In the genomic region with DNA sequence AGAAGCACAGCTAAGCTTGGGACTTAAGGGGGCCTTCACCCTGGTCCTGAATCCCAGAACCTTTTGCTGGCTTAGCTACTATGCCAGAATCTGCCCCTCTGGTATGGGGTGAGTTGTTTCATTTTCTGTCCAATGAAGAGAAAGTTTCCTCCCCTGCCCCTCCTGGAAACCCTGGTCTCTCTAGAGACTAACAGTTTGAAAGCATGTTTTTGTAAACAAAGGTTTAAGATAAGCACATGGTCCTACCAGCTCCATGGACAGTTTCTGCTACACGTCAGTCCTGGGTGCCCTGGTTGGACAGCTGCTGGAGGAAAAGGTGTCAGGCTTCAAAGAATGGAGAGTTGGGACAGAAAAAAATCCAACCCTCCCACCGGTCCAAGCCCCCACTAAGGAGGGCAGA, we compare ENCODE assay signal across 8 mouse cellular contexts. TPM values are rescaled to one million over a fixed set of nuclear protein-coding genes. Genes with fewer than 3 reads are reported as not detected.
DNase-seq lines count a peak whose midpoint lies in the region; ATAC-seq and TF ChIP-seq lines count a peak whose summit lies in the region.

No protein-coding gene starts in this region.

- H3K27me3 ChIP-seq in embryonic facial prominence, embryonic 15.5 days: no peaks in the 10 kb centered on the region
- no peaks in the 10 kb centered on the region for H3K27me3 ChIP-seq in limb, embryonic 11.5 days (ENCODE audit: control insufficient read depth, insufficient read depth, low read length)
- H3K27me3 ChIP-seq in neural tube, embryonic 12.5 days (replicated peaks): no peaks in the 10 kb centered on the region

- TF ChIP-seq CTCF in left cerebral cortex, adult 2 months (IDR thresholded peaks at IDR 0.05): no peak

- H3K4me1 ChIP-seq in embryonic facial prominence, embryonic 15.5 days: peaks cover 21% of the 10 kb centered on the region
- H3K4me1 ChIP-seq in limb, embryonic 11.5 days (ENCODE audit: control insufficient read depth, insufficient read depth, low read length): peaks cover 8% of the 10 kb centered on the region
- H3K4me1 ChIP-seq in neural tube, embryonic 12.5 days: peaks cover 17% of the 10 kb centered on the region

- DNase-seq in left cerebral cortex, adult 2 months (ENCODE audit: extremely low spot score in 1 of 2, low spot score in 2 of 2): no peak
- DNase-seq in left cerebral cortex, adult 18-20 months (ENCODE audit: low spot score in 2 of 2): no peak
- DNase-seq in limb, embryonic 11.5 days (ENCODE audit: low spot score): no peak
- DNase-seq in spleen, adult 12 weeks (ENCODE audit: low spot score): no peak
- no peak for DNase-seq in thymus, postnatal 25 days
- DNase-seq in right cerebral cortex, postnatal 4 days: no peak

- H3K4me2 ChIP-seq in embryonic facial prominence, embryonic 15.5 days (replicated peaks): peak overlapping the region; percentile 79
- 0 out of 2 replicates have a peak overlapping the region, but pooled peaks have one; percentile 94 for H3K4me2 ChIP-seq in limb, embryonic 11.5 days (ENCODE audit: low read depth, severe bottlenecking)
- H3K4me2 ChIP-seq in neural tube, embryonic 12.5 days (replicated peaks): peak overlapping the region; percentile 75

- no peak for ATAC-seq in embryonic facial prominence, embryonic 15.5 days (ENCODE audit: insufficient number of reproducible peaks, low FRiP score, low TSS enrichment, low read depth)
- ATAC-seq in limb, embryonic 11.5 days (ENCODE audit: insufficient number of reproducible peaks, low FRiP score, low TSS enrichment, low read depth): no peak
- ATAC-seq in neural tube, embryonic 12.5 days (ENCODE audit: low FRiP score, low read depth): no peak

- no peak overlapping the region for H3K27ac ChIP-seq in left cerebral cortex, adult 2 months
- no peak overlapping the region for H3K27ac ChIP-seq in embryonic facial prominence, embryonic 15.5 days (replicated peaks)
- no peak overlapping the region for H3K27ac ChIP-seq in limb, embryonic 11.5 days (replicated peaks; ENCODE audit: low read depth, low read length)
- H3K27ac ChIP-seq in neural tube, embryonic 12.5 days: no peak overlapping the region

- no peaks in the 10 kb centered on the region for H3K9me3 ChIP-seq in embryonic facial prominence, embryonic 15.5 days (replicated peaks)
- H3K9me3 ChIP-seq in limb, embryonic 11.5 days (ENCODE audit: control insufficient read depth, low read length): no peaks in the 10 kb centered on the region
- no peaks in the 10 kb centered on the region for H3K9me3 ChIP-seq in neural tube, embryonic 12.5 days

- no peak overlapping the region for H3K9ac ChIP-seq in embryonic facial prominence, embryonic 15.5 days
- no peak overlapping the region for H3K9ac ChIP-seq in limb, embryonic 11.5 days (ENCODE audit: low read length)
- peak overlapping the region; percentile 88; the same call in 1 of the 2 replicates for H3K9ac ChIP-seq in neural tube, embryonic 12.5 days

- WGBS in embryonic facial prominence, embryonic 15.5 days: 68% methylated on average over 2 of the region's 2 CpGs
- 71% methylated on average over 2 of the region's 2 CpGs for WGBS in limb, embryonic 11.5 days
- WGBS in neural tube, embryonic 12.5 days: 74% methylated on average over 2 of the region's 2 CpGs

- H3K4me3 ChIP-seq in left cerebral cortex, adult 2 months: peak overlapping the region; percentile 60
- peak overlapping the region; percentile 90; the same call in 1 of the 2 replicates for H3K4me3 ChIP-seq in embryonic facial prominence, embryonic 15.5 days (replicated peaks)
- no peak overlapping the region for H3K4me3 ChIP-seq in limb, embryonic 11.5 days (ENCODE audit: low read depth, low read length)
- no peak overlapping the region for H3K4me3 ChIP-seq in neural tube, embryonic 12.5 days

- intact Hi-C loops in left cerebral cortex, adult 2 months (cut with DNase I): no loop called here

- peaks cover 39% of the 10 kb centered on the region for H3K36me3 ChIP-seq in embryonic facial prominence, embryonic 15.5 days
- H3K36me3 ChIP-seq in limb, embryonic 11.5 days (ENCODE audit: control insufficient read depth, insufficient read depth, low read length): peaks cover 12% of the 10 kb centered on the region
- H3K36me3 ChIP-seq in neural tube, embryonic 12.5 days: peaks cover 28% of the 10 kb centered on the region

RNA-seq across cellular contexts. Expression of gene Ankzf1, which starts 1.4 kb away (rescaled TPM):
- total RNA-seq in left cerebral cortex, adult 2 months (2021): 10 to 100 TPM; 25.7 to 30.7 TPM
- total RNA-seq in left cerebral cortex, adult 18-20 months (2021): 10 to 100 TPM; 24.4 to 27.0 TPM
- polyA plus RNA-seq in embryonic facial prominence, embryonic 15.5 days (2015; fragmentation: Nextera tagmentation; extraction: Ambion mirVana): 27.9 and 30.2 TPM in 2 replicates
- polyA plus RNA-seq in limb, embryonic 11.5 days (2014; fragmentation: Nextera tagmentation; extraction: Ambion mirVana): 17.5 and 19.7 TPM in 2 replicates
- polyA plus RNA-seq in neural tube, embryonic 12.5 days (2016; fragmentation: Nextera tagmentation; extraction: Ambion mirVana): 22.2 and 25.2 TPM in 2 replicates

RNA-seq across cellular contexts. Expression of gene Atg9a, which starts 1.4 kb away (rescaled TPM):
- 100 to 1,000 TPM; 131 to 132 TPM for total RNA-seq in left cerebral cortex, adult 2 months (2021)
- total RNA-seq in left cerebral cortex, adult 18-20 months (2021): 100 to 1,000 TPM; 124 to 125 TPM
- polyA plus RNA-seq in embryonic facial prominence, embryonic 15.5 days (2015; fragmentation: Nextera tagmentation; extraction: Ambion mirVana): 32.5 and 37.7 TPM in 2 replicates
- 15.1 and 18.0 TPM in 2 replicates for polyA plus RNA-seq in limb, embryonic 11.5 days (2014; fragmentation: Nextera tagmentation; extraction: Ambion mirVana)
- polyA plus RNA-seq in neural tube, embryonic 12.5 days (2016; fragmentation: Nextera tagmentation; extraction: Ambion mirVana): 41.0 and 41.5 TPM in 2 replicates

RNA-seq across cellular contexts. Expression of gene Abcb6, which starts 10.4 kb away (rescaled TPM):
- total RNA-seq in left cerebral cortex, adult 2 months (2021): 10 to 100 TPM; 24.9 to 25.4 TPM
- 10 to 100 TPM; 20.4 to 22.2 TPM for total RNA-seq in left cerebral cortex, adult 18-20 months (2021)
- polyA plus RNA-seq in embryonic facial prominence, embryonic 15.5 days (2015; fragmentation: Nextera tagmentation; extraction: Ambion mirVana): 20.7 and 23.3 TPM in 2 replicates
- 24.8 and 28.1 TPM in 2 replicates for polyA plus RNA-seq in limb, embryonic 11.5 days (2014; fragmentation: Nextera tagmentation; extraction: Ambion mirVana)
- polyA plus RNA-seq in neural tube, embryonic 12.5 days (2016; fragmentation: Nextera tagmentation; extraction: Ambion mirVana): 37.8 and 39.1 TPM in 2 replicates

RNA-seq across cellular contexts. Expression of gene Glb1l, which starts 20.0 kb away (rescaled TPM):
- 10 to 100 TPM; 12.7 to 15.6 TPM for total RNA-seq in left cerebral cortex, adult 2 months (2021)
- 10 to 100 TPM; 10.8 to 12.2 TPM for total RNA-seq in left cerebral cortex, adult 18-20 months (2021)
- 18.2 and 25.1 TPM in 2 replicates for polyA plus RNA-seq in embryonic facial prominence, embryonic 15.5 days (2015; fragmentation: Nextera tagmentation; extraction: Ambion mirVana)
- polyA plus RNA-seq in limb, embryonic 11.5 days (2014; fragmentation: Nextera tagmentation; extraction: Ambion mirVana): 17.7 and 18.5 TPM in 2 replicates
- 17.0 and 18.2 TPM in 2 replicates for polyA plus RNA-seq in neural tube, embryonic 12.5 days (2016; fragmentation: Nextera tagmentation; extraction: Ambion mirVana)

RNA-seq across cellular contexts. Expression of gene Stk16, which starts 20.1 kb away (rescaled TPM):
- 10 to 100 TPM; 85.6 to 86.0 TPM for total RNA-seq in left cerebral cortex, adult 2 months (2021)
- total RNA-seq in left cerebral cortex, adult 18-20 months (2021): 10 to 100 TPM; 86.2 to 89.3 TPM
- 121 and 138 TPM in 2 replicates for polyA plus RNA-seq in embryonic facial prominence, embryonic 15.5 days (2015; fragmentation: Nextera tagmentation; extraction: Ambion mirVana)
- 125 and 132 TPM in 2 replicates for polyA plus RNA-seq in limb, embryonic 11.5 days (2014; fragmentation: Nextera tagmentation; extraction: Ambion mirVana)
- polyA plus RNA-seq in neural tube, embryonic 12.5 days (2016; fragmentation: Nextera tagmentation; extraction: Ambion mirVana): 136 and 143 TPM in 2 replicates

Comparison
In these comparisons a context has a peak if more than half of its experiments do, and no peak if none do; other contexts are left out.
1. H3K4me3 ChIP-seq: peak in left cerebral cortex, adult 2 months (single experiment) and embryonic facial prominence, embryonic 15.5 days (single experiment); none in limb, embryonic 11.5 days (single experiment) and neural tube, embryonic 12.5 days (single experiment).
2. Peak in every context shown above with its lines, with median percentiles within 50 percentile points of each other: H3K4me2 ChIP-seq.